Mouse (Mus musculus): ENCODE results near the gene Hoxc4.

Gene Hoxc4

DNA sequence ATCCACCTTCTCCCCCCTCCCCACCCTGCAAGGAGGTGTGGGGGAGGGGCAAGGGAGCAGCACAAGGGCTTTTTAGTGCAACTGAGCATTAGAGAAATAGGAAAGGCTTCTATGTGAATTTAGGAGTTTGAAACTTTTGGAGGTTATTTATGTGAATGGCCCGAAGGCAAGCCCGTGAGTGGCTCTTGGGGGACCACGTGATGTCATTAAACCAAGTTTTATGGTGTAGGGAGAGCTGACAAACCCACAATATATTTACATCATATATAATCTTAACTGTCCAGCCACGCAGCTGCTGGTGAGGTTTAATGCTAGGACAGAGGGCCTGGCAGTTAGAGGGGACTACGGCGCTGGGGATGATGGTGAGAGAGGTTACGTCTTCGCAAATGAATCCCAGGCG, at the start of gene Hoxc4:
TSS of gene Hoxc4 (plus strand) at position 299 of the 400 bp plus-strand sequence.
- no peak for DNase-seq (ENCODE audit: low read depth, low spot score)

- no peak for DNase-seq (ENCODE audit: low read depth, low spot score)
These were observed 49.4 kb upstream of the Hoxc4 start for GRCm38 (mm10) chr15:102969296-102969695.

GRCm38 (mm10) chr15:102970740-102971139, 48.0 kb upstream of the Hoxc4 start:
- peak; percentile 46 for DNase-seq (ENCODE audit: low read depth, low spot score)

GRCm38 (mm10) chr15:102972254-102972653, 46.5 kb upstream of the Hoxc4 start:
- no peak for DNase-seq (ENCODE audit: low read depth, low spot score)

- DNase-seq (ENCODE audit: low read depth, low spot score), result no peak
These were observed 46.0 kb upstream of the Hoxc4 start for GRCm38 (mm10) chr15:102972753-102973152.

- no peak for DNase-seq (ENCODE audit: low read depth, low spot score)
These were observed 43.7 kb upstream of the Hoxc4 start for GRCm38 (mm10) chr15:102975034-102975433.

DNA sequence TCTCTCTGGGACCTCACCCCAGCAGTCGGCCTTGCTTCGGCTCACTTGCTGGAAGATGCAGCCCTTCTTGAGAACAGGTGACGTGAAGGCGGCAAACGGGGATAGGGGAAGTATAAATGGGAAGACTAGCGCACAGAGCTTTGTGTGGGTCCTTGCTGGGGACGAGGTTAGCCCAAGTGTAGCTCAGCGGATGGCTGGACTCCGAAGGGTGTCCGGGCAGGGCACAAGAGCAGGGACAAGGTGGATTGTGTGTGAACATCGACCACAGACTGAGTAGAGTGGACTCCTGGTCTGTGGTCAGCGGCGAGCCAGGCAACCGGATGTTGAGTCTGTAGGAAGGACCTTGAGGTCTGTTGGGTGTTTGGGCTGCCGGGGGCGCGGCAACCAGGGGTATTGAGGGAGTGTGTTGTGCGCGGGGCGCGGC, 43.0 kb upstream of the Hoxc4 start:
- DNase-seq (ENCODE audit: low read depth, low spot score), result no peak

GRCm38 (mm10) chr15:102976171-102976570, 42.6 kb upstream of the Hoxc4 start, which contains the start of gene Hoxc9:
TSS of gene Hoxc9 (plus strand) at chr15:102976439.
- no peak for DNase-seq (ENCODE audit: low read depth, low spot score)

DNA sequence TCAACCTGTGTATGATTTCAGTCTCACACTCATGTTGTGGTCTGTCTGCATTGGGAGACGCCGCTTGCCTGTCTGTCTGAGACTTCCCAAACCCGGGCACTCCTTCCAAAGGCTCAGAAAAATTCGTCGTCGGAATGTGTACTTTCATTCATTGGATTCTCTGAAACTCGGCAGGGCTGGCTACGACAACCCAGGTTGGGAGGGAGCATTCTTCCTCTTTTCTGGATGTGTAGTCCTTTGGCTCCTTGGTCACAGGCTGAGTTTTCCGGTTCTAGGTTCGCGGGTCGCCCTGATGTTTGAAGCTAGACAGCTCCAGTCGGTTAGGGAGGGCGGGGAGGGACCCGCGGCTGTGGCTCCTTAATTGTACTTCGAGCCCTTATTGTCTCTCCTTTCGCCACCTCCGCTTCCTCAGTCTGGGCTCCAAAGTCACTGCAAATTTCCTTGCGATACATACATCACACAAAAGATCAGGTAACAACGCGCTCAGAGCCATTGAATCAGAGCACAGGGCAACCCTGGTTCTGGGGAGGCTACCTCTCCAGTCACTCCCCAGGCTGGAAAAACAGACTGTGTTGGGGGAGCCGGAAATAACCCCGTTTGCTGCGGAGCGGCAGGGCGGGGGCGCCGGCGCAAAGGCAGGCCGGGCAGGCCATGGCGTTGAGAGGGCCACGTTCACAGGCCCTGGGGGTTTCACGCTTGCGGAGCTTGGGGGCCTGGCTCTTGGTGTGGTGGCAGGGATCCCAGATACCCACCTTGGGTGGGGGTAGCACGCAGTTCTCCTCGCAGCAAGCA, 41.9 kb upstream of the Hoxc4 start:
- DNase-seq (ENCODE audit: low read depth, low spot score), result no peak

GRCm38 (mm10) chr15:102977423-102977974, 41.2 kb upstream of the Hoxc4 start:
- no peak for DNase-seq (ENCODE audit: low read depth, low spot score)

GRCm38 (mm10) chr15:102978615-102979515, 39.9 kb upstream of the Hoxc4 start:
- no peak for DNase-seq (ENCODE audit: low read depth, low spot score)

DNA sequence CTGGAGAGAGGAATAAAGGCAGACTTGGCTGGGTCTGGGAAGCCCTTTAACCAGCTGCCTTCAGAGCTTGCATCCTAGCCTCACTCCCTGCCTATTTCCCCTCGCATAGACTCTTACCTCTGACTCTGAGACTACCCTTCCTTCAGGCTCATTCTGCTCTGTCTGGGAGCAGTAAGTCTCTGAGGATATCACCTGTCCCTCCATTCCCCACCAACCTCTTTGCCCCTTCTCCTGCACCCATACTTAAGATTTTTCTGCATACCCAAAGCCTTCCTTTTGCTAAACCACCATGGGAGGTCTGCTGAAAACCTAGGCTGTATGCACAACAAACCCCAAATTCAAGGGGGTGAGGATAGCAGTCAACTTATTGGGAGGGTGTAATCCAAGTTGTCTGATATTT, 38.8 kb upstream of the Hoxc4 start:
- DNase-seq (ENCODE audit: low read depth, low spot score), result no peak

- no peak for DNase-seq (ENCODE audit: low read depth, low spot score)
These were observed 38.4 kb upstream of the Hoxc4 start for GRCm38 (mm10) chr15:102980352-102980751.

DNA sequence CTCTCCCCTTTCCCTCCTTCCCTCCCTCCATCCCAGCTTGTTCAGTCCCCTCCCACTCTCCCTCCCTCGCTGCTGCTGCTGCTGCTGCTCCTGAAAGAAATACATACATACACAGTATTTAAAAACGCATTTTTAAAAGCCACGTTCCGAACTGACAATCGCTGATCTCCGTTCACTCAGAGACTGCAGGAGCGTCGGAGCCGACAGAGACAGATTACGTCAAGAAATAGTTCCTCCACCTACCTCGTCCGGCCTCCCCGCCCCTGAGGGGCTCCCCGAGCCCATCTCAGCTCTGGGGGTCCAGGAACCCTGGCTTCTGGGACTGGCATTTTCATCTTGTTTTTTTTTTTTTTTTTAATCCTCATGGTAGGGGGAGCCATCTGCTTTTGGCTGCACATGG, 37.8 kb upstream of the Hoxc4 start:
- no peak for DNase-seq (ENCODE audit: low read depth, low spot score)

DNA sequence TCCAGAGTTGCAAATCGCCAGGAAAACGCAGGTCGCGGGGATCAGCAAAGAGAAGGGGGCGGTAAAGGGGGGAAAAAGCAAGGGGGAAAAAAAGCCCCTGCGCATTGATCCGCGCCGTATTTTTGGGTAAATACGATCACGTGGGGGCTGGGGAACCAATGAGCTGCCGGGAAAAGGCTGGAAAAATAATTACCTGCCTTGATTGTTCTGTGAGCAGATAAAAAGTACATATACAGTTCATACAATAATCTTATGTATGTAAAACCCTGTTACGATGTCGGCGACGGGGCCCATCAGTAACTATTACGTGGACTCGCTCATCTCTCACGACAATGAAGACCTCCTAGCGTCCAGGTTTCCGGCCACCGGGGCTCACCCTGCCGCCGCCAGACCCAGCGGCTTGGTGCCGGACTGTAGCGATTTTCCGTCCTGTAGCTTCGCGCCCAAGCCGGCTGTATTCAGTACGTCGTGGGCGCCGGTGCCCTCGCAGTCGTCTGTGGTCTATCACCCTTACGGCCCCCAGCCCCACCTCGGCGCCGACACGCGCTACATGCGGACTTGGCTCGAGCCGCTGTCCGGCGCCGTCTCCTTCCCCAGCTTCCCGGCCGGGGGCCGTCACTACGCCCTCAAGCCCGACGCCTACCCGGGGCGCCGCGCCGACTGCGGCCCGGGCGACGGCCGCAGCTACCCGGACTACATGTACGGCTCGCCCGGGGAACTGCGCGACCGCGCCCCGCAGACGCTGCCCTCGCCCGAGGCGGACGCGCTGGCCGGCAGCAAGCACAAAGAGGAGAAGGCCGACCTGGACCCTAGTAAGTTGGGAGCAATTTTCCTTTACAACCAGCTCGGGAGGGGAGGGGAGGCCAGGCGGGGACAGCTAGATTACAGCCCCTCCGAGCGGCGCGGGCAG, 37.1 kb upstream of the Hoxc4 start:
- no peak for DNase-seq (ENCODE audit: low read depth, low spot score)

- DNase-seq (ENCODE audit: low read depth, low spot score), result no peak
These were observed 35.0 kb upstream of the Hoxc4 start for GRCm38 (mm10) chr15:102983716-102984115.

- no peak for DNase-seq (ENCODE audit: low read depth, low spot score)
These were observed 34.2 kb upstream of the Hoxc4 start for GRCm38 (mm10) chr15:102984521-102984920.

GRCm38 (mm10) chr15:102984925-102985324, 33.8 kb upstream of the Hoxc4 start:
- no peak for DNase-seq (ENCODE audit: low read depth, low spot score)

DNA sequence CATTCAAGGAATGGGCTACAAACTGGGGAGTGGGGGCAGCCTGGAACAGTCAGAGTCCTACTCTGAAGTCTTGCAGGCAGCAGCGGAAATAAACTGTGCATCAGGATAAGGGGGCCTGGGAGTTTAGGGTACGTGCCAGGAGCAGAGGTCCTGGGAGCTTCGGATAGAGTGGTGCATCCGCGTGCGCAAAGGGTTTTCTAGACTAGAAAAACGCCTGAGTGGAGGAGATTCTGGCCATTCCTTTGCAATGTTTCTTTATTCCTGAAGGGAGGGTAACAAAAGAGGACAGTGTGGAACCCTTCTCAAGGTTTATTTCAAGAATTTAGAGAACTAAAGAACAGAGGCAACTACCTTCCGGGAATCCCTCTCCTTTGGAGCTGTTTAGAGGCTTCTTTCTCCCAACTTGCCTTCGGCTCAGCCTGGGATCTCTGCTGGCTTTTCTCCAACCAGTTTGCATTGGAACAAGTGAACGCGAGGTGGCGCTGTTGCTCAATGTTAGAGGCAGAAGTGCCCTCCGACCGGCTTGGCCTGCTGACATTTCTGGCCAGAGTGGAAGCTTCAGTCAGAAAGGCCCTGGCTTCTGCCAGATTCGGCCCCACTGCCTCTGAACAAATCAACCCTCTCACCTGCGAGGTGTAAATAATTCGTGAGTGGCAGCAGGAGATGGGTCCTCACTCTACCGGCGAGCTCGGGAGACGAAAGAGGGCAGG, 31.5 kb upstream of the Hoxc4 start:
- peak; percentile 92 for DNase-seq (ENCODE audit: low read depth, low spot score)

DNA sequence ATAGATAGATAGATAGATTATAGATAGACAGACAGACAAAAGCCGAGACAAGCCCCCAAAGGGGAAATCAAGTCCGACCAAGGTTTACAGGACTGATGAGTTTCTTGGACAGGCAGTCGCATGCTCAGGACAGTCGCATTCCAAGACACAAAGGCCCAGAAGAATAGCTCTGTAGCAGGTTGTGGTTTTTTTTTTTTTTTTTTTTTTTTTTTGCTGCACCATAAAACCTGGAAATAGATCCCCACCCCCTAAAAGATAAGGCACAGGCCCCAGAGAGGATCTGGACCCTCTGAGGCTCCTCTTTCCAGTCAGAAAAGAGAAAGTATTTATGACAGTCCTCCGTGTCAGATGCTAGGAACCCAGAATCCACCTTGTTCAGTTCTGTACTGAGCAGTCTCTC, 30.7 kb upstream of the Hoxc4 start:
- DNase-seq (ENCODE audit: low read depth, low spot score), result no peak
